Mouse (Mus musculus) liver, adult 2 months (tissue): ENCODE results near the gene Ccdc170.

Source experiments
- CTCF ChIP-seq: fragments of 200-500 bp; IDR thresholded peaks from 2 replicates; pipeline ENCODE4 v1.5.1; 2011; ENCODE audit warnings: low read depth, low read length, control low read depth
- POLR2A ChIP-seq: fragments of 200-500 bp; IDR thresholded peaks from 2 replicates; pipeline ENCODE4 v1.6.1; 2011; ENCODE audit warnings: low read length, control low read depth; ENCODE audit not compliant: insufficient read depth; ENCODE audit errors: extremely low read depth

GRCm38 (mm10) chr10:4611386-4612155 lies 129.3 kb downstream of the Ccdc170 start, which contains the start of gene Esr1:
- TF ChIP-seq CTCF (0 out of 2 replicates have a peak, but pooled peaks have one; percentile 7), POLR2A (no peak)
